ENCODE assay signal across 13 mouse cellular contexts in the genomic region with DNA sequence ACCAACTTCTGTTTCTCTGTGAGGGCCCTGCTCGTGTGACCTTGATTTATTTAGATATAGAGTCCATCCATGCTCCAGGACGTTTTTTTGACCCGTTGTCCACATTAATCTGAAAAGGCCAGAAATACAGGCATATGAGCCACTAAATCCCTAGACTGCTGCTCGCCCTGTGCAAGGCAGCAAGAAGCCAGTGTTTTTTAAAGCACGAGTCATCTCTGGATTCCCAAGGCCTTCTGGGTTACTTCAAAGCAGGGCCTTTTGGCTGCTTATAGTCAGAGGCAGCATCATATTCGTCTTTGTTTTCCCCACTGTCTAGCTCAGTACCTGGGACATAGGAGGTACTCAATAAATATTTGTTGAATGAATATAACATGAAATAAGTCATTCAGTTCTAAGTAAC.
"Had no signal": no experiment of that assay in that cellular context is flagged by ENCODE, and none has a peak within 500 bp of the region (broad histone marks: within the 10 kb centered on the region; RNA-seq: fewer than 3 reads in every experiment).

No protein-coding gene starts in this region.

- H3K4me3 ChIP-seq: limb, embryonic 12.5 days; liver, embryonic 13.5 days; midbrain, embryonic 15.5 days; neural tube, embryonic 12.5 days had no signal

- DNase-seq: kidney, adult 2 months; kidney, postnatal 25 days; layer of hippocampus, adult 9-11 months; layer of hippocampus, postnatal 36 days; liver; liver, embryonic 13.5 days; liver, postnatal 0 days; retina, postnatal 1 day; right cerebral cortex, postnatal 4 days; thymus, postnatal 36 days had no signal

- H3K4me2 ChIP-seq: limb, embryonic 12.5 days; liver, embryonic 13.5 days; midbrain, embryonic 15.5 days; neural tube, embryonic 12.5 days had no signal

- H3K4me1 ChIP-seq: liver, embryonic 13.5 days; midbrain, embryonic 15.5 days; neural tube, embryonic 12.5 days had no signal

- H3K9ac ChIP-seq: limb, embryonic 12.5 days; liver, embryonic 13.5 days; liver, postnatal 0 days; midbrain, embryonic 15.5 days; neural tube, embryonic 12.5 days had no signal

- ATAC-seq: liver, postnatal 0 days; midbrain, embryonic 15.5 days had no signal

- H3K27me3 ChIP-seq: limb, embryonic 12.5 days; liver, embryonic 13.5 days; midbrain, embryonic 15.5 days; neural tube, embryonic 12.5 days had no signal

- H3K9me3 ChIP-seq: limb, embryonic 12.5 days; liver, embryonic 13.5 days; midbrain, embryonic 15.5 days; neural tube, embryonic 12.5 days had no signal

- H3K27ac ChIP-seq: limb, embryonic 12.5 days; liver, embryonic 13.5 days; midbrain, embryonic 15.5 days; neural tube, embryonic 12.5 days had no signal

- H3K36me3 ChIP-seq: limb, embryonic 12.5 days; liver, embryonic 13.5 days; midbrain, embryonic 15.5 days; neural tube, embryonic 12.5 days had no signal
